Mouse (Mus musculus) embryonic facial prominence, embryonic 11.5 days (tissue): ENCODE measurements around the gene Med26. TPM values are rescaled to one million over a fixed set of nuclear protein-coding genes. Genes with fewer than 3 reads are reported as not detected.

Experiments used
- ATAC-seq: fragments of 200-750 bp; cut with Nextera tagmentation; replicated peaks from 2 replicates; pipeline ENCODE4 v1.8.0; 2017; ENCODE audit warnings: low read depth; ENCODE audit not compliant: insufficient number of reproducible peaks, low FRiP score, low TSS enrichment
- DNase-seq: peaks from one replicate; pipeline ENCODE4 v3.0.0-alpha.2; 2015; ENCODE audit warnings: low spot score
- H3K27ac ChIP-seq: fragments of 300-500 bp; sonication (generic); replicated peaks from 2 replicates; pipeline ENCODE4 v1.5.1; 2014; ENCODE audit warnings: mild to moderate bottlenecking, low read depth, low read length, control low read depth
- H3K27me3 ChIP-seq: fragments of 300-500 bp; sonication (generic); 2 replicates; pipeline ENCODE4 v1.6.1; 2014; ENCODE audit warnings: mild to moderate bottlenecking, low read length, moderate library complexity, mixed read lengths; ENCODE audit not compliant: control insufficient read depth, insufficient read depth
- H3K36me3 ChIP-seq: fragments of 300-500 bp; sonication (generic); replicated peaks from 2 replicates; pipeline ENCODE4 v1.6.1; 2014; ENCODE audit warnings: low read depth, mild to moderate bottlenecking, low read length, moderate library complexity, mixed read lengths; ENCODE audit not compliant: control insufficient read depth, insufficient read depth
- H3K4me1 ChIP-seq: fragments of 300-500 bp; sonication (generic); 2 replicates; pipeline ENCODE4 v1.6.1; 2014; ENCODE audit warnings: low read length, mixed read lengths; ENCODE audit not compliant: control insufficient read depth, insufficient read depth
- H3K4me2 ChIP-seq: fragments of 300-500 bp; sonication (generic); 2 replicates; pipeline ENCODE4 v1.6.1; 2014; ENCODE audit warnings: low read depth, mild to moderate bottlenecking, control low read depth, low read length, moderate library complexity
- H3K4me3 ChIP-seq: fragments of 300-500 bp; sonication (generic); 2 replicates; pipeline ENCODE4 v1.5.1; 2014; ENCODE audit warnings: low read depth, low read length, control low read depth
- H3K9ac ChIP-seq: fragments of 300-500 bp; sonication (generic); replicated peaks from 2 replicates; pipeline ENCODE4 v1.6.1; 2014; ENCODE audit warnings: mild to moderate bottlenecking, control low read depth, low read length
- H3K9me3 ChIP-seq: fragments of 300-500 bp; sonication (generic); replicated peaks from 2 replicates; pipeline ENCODE4 v1.6.1; 2016; ENCODE audit warnings: mild to moderate bottlenecking, low read length, inconsistent platforms, mixed read lengths; ENCODE audit not compliant: control insufficient read depth
- WGBS: fragments of 180-500 bp; shearing (Covaris S2); extraction: QIAGEN DNeasy Blood & Tissue Kit; methylation state at CpG from one replicate; pipeline ENCODE4 v1.1.7; 2014; 5-methylcytosine and 5-hydroxymethylcytosine counted together
- polyA plus RNA-seq: library from polyadenylated mRNA; unstranded; fragments of >200 nt; fragmentation: Nextera tagmentation; extraction: Ambion mirVana; gene quantifications from 2 replicates; pipeline ENCODE4 v1.2.1, GENCODE M21; 2014

Gene Med26
- polyA plus RNA-seq, 1 experiment from 2014 or later, result 12.1 TPM

DNA sequence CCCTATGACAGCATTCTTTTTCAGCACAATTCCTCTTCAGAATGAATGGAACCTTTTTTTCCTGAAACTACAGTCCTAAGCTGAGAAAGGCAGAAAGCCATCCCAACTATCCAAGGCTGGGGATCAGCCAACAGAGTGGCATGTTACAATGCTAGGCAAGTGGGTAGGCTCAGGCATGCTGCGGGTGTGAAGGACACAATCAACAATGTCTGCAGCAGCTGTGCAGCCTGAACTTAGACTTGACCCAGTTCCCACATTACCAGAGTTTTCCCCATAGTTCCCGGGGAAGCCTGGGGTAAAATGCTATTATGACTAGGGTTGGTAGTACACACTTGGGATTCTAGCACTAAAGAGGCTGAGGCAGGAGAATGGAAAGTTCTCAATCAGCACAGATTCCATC lies 17.9 kb upstream of the Med26 start:
- H3K27me3 ChIP-seq, result no peaks in the 10 kb centered on the region
- H3K9ac ChIP-seq, result no peak overlapping the region
- H3K4me1 ChIP-seq, result peaks cover 3% of the 10 kb centered on the region; the same call in 1 of the 2 replicates
- H3K4me2 ChIP-seq, result no peak overlapping the region
- H3K27ac ChIP-seq, result no peak overlapping the region
- H3K9me3 ChIP-seq, result no peaks in the 10 kb centered on the region
- DNase-seq, result no peak
- H3K4me3 ChIP-seq, result no peak overlapping the region
- H3K36me3 ChIP-seq, result peaks cover 6% of the 10 kb centered on the region
- 97% methylated on average over 2 of the region's 2 CpGs for WGBS
- no peak for ATAC-seq

DNA sequence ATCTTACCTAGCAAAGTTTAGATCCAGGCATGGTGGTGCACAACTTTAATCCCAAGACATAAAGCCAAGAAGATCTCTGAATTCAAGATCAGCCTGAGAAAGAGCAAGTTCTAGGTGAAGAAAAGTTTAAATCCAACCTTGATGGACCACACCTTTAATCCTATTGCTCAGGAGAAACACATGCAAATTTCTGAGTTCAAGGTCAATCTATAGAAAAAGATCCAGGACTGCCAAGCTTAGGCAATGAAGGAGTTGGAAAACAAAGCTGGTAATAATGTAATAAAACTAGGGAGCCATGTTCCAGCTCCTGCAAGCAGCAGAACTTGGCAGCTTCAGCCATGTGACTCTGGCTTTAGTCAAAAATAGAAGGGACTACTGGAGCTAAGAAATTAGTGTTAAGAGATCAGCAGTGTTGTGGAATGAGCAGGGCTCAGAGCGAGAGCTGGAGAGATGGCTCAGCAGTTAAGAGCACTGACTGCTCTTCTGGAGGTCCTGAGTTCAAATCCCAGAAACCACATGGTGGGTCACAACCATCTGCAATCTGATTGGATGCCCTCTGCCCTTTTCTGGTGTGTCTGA lies 13.1 kb upstream of the Med26 start:
- DNase-seq (no peak), ATAC-seq (no peak)
- 88% methylated on average over 1 of the region's 1 CpGs for WGBS
- Histone ChIP-seq H3K36me3 (peaks cover 6% of the 10 kb centered on the region), H3K9me3 (no peaks in the 10 kb centered on the region), H3K4me2 (no peak overlapping the region), H3K27me3 (no peaks in the 10 kb centered on the region), H3K4me3 (no peak overlapping the region), H3K9ac (no peak overlapping the region), H3K4me1 (no peaks in the 10 kb centered on the region), H3K27ac (no peak overlapping the region)

DNA sequence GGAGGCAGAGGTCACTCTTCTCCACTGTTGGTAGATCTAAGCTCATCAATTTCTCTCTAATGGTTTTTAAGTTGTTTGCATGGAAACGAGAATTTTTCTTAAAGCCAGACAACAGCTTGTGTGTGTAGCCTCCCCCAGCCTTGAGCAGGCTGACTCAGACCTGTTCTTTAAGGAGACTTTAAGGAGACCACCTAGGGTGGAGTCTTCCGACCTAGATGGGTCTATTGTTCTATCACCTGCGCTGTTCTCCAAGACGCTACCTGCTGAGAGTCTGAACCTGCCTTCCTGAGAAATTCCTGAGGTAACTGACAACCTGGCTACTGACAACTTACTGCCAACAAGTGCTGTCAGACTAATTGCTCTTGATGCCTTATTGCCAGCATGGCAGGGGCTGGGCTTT lies 7.7 kb upstream of the Med26 start:
- H3K4me2 ChIP-seq, result no peak overlapping the region
- no peak overlapping the region for H3K4me3 ChIP-seq
- no peak for DNase-seq
- H3K27me3 ChIP-seq, result no peaks in the 10 kb centered on the region
- no peaks in the 10 kb centered on the region for H3K4me1 ChIP-seq
- no peaks in the 10 kb centered on the region for H3K9me3 ChIP-seq
- ATAC-seq, result no peak
- 49% methylated on average over 4 of the region's 4 CpGs for WGBS
- no peaks in the 10 kb centered on the region for H3K36me3 ChIP-seq
- H3K9ac ChIP-seq, result no peak overlapping the region
- no peak overlapping the region for H3K27ac ChIP-seq

DNA sequence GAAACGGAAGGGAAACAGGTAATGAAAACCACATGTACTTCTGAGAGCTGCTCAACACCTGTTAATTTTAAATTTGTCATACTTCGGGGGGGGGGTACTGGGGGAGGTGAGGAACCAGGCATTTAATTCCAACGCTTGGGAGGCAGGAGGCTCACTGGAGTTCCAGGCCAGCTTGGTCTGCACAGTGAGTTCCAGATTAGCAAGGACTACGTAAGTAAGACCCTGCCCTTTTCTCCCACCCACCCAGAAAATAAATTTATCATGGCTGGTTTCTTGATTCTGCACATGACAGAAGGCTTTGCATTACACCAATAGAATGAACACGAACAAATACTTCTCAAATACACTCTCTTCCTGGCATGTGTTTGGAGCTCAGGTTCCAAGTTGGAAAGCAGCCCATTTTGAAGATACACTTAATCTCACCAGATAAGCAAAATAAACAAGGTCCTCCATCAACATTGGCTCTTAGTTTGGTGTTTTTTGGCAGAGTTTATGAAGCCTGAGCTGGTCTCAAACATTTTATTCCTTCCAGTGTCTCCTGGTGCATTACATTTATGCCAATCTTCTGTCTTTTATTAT lies 1.3 kb upstream of the Med26 start:
- WGBS, result 11% methylated on average over 5 of the region's 5 CpGs
- Histone ChIP-seq H3K27ac (no peak overlapping the region), H3K9ac (peak overlapping the region; percentile 73; the same call in 1 of the 2 replicates), H3K4me2 (peak overlapping the region; percentile 69), H3K4me1 (no peaks in the 10 kb centered on the region; the same call in 1 of the 2 replicates), H3K4me3 (peak overlapping the region; percentile 92), H3K9me3 (no peaks in the 10 kb centered on the region), H3K27me3 (no peaks in the 10 kb centered on the region), H3K36me3 (no peaks in the 10 kb centered on the region)
- ATAC-seq (no peak), DNase-seq (peak; percentile 3)

DNA sequence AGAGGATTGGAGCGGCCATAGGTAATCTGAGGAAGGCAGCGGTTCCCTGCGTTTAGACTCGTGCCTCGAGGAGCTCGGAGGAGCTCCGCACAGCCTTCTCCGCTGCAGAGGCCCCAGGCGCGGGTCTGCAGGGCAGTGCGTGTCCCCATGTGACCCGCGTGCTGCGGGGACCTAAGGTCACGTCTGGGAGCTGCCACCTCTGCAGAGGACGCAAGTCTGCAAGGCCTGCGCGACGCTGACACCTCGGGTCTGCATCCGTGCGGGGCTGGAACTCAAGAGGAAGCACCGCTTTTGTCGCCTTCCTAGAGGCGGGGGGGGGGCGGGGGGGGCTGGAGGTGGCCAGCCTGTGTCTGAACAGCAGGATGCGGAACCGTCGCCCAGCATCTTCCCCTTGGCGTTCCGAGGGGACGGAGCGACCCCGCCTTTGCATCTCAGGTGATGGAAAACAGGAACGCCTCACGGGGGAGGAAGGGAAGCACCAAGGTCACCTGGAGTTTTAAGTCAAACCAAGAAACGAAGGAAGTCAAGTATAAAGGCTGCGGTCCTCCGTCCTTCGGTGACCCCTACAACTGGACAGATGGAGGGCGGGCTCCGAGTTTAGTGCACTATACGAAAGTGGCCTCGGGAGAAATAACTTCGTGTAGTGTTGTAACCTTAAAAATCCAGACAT lies 709 bp upstream of the Med26 start:
- Histone ChIP-seq H3K4me1 (no peaks in the 10 kb centered on the region; the same call in 1 of the 2 replicates), H3K4me2 (peak overlapping the region; percentile 69), H3K36me3 (no peaks in the 10 kb centered on the region; the same call in 1 of the 2 replicates), H3K4me3 (peak overlapping the region; percentile 92), H3K27ac (peak overlapping the region; percentile 93), H3K27me3 (no peaks in the 10 kb centered on the region), H3K9me3 (no peaks in the 10 kb centered on the region), H3K9ac (peak overlapping the region; percentile 73)
- DNase-seq (peak; percentile 33), ATAC-seq (peak; percentile 0; the same call in 1 of the 2 replicates)
- WGBS, result 0% methylated on average over 44 of the region's 45 CpGs

DNA sequence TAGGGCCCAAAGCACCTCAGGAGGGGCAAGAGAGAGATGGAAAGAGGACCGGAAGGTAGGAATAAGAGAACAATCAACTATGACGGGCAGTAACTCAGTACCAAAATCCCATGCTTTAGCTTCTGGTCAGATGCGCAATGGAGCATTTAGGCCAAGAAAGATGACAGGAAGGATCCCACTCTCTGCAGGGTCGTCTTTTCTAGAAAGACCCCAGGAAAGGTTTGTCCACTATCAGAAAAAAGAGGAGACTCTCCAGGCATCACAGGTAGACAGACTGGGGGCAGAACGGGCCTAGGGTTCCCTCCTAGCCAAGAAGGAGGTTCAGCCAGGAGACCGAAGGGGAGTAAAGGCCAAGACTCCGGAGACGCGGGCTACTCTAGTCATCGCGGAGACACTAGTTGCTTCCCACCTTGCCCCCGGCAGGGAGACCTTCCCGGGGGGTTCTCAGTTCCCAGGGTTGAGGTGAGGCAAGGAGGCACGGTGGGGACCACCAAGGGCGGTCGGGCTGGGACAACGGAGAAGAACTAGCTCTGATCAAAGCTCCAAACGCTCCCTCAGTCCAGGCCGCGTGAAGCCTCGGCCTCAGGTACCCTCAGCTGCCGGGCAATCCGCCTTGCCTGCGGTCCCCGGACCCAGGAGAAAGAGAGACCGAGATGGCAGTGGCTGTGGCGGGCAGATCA lies 808 bp downstream of the Med26 start:
- Histone ChIP-seq H3K4me1 (no peaks in the 10 kb centered on the region; the same call in 1 of the 2 replicates), H3K4me3 (peak overlapping the region; percentile 92), H3K27ac (peak overlapping the region; percentile 31; the same call in 1 of the 2 replicates), H3K9ac (peak overlapping the region; percentile 88), H3K4me2 (peak overlapping the region; percentile 77), H3K27me3 (no peaks in the 10 kb centered on the region), H3K9me3 (no peaks in the 10 kb centered on the region), H3K36me3 (no peaks in the 10 kb centered on the region; the same call in 1 of the 2 replicates)
- WGBS, result 1% methylated on average over 27 of the region's 27 CpGs
- ATAC-seq (no peak), DNase-seq (peak; percentile 30)

DNA sequence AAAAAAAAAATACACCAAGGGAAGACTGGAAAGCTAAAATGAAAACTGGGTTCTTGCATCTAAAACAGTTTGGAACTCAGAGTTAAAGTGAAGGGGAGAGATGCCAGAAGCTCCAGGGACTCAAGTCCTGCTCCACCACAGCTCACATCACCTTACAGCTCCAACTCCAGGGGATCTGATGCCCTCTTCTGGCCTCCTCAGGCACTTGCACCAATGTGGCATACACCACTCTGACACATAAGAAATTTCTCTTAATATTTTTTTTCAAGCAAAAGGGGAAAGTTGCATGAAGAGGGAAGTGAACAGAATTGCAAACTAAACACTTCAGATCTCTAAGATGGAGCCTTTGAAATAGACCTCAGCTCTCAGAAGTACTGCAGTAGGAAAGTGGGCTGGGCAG lies 8.8 kb downstream of the Med26 start:
- H3K9ac ChIP-seq, result no peak overlapping the region
- H3K4me3 ChIP-seq, result no peak overlapping the region
- H3K9me3 ChIP-seq, result no peaks in the 10 kb centered on the region
- ATAC-seq (no peak), DNase-seq (no peak)
- no peaks in the 10 kb centered on the region; the same call in 1 of the 2 replicates for H3K36me3 ChIP-seq
- no peak overlapping the region for H3K27ac ChIP-seq
- no peaks in the 10 kb centered on the region for H3K4me1 ChIP-seq
- no peaks in the 10 kb centered on the region for H3K27me3 ChIP-seq
- H3K4me2 ChIP-seq, result no peak overlapping the region
